Mouse (Mus musculus): ENCODE measurements around the gene Ccdc92b. TPM values are rescaled to one million over a fixed set of nuclear protein-coding genes. Genes with fewer than 3 reads are reported as not detected.

Gene Ccdc92b
- total RNA-seq, 2 experiments from 2014 or later: 2.3 to 4.0 TPM

DNA sequence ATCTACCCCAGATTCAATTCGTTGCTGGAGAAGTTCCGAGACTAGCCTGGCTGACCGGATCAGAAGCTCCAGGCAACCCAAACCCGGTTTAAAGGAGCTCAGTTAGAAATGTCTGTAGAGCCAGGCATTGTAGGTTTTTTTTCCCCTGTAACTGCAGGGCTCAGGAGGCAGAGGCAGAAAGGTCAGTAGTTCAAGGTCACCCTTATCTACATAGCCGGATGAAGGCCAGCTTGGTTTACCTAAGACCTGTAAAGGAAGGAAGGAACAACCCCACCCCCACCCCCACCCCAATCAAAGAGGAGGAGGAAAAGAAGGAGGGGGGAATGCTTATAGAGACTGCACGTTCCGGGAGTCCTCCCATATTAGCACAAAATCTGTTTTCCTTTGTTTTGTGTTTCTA lies 8.0 kb upstream of the Ccdc92b start:
- no peak for DNase-seq

GRCm38 (mm10) chr11:74613428-74613827 lies 6.0 kb upstream of the Ccdc92b start:
- DNase-seq: no peak

DNA sequence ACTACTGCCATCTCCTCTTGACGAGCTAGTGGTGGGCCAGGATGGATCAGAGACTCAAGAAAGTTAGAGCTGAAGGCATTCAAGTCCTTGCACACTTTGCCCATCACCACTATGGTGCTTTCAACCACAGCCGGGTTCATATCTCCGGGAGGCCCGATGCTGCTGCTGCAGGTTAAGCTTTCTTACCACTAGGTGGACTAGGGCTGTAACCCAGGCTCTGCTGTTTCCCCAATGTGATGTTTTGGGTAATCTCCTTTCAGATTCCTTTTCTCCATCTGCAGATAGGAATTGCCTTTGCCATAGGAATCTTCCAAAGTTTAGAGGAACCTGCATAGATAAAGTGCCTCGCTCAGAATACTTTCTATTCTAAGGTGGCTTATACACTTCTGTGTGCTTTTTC lies 3.8 kb upstream of the Ccdc92b start:
- DNase-seq: no peak

DNA sequence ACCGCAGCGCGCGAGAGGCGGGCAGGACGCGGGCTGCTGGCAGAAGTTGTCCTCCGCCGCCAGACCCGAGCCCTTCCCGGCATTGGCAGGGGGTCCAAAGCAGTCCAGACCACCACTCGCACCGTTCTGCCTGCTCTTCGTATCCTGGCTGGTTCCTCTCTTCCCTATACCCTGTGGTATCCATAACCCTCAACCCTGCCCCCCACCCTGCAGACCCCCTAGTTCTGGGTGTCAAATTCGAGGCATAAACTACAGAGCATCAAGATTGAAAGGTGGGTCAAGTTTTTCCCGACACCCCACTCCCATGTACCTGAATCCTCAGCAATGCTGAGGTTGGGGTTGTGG lies 523 bp downstream of the Ccdc92b start:
- DNase-seq: no peak

DNA sequence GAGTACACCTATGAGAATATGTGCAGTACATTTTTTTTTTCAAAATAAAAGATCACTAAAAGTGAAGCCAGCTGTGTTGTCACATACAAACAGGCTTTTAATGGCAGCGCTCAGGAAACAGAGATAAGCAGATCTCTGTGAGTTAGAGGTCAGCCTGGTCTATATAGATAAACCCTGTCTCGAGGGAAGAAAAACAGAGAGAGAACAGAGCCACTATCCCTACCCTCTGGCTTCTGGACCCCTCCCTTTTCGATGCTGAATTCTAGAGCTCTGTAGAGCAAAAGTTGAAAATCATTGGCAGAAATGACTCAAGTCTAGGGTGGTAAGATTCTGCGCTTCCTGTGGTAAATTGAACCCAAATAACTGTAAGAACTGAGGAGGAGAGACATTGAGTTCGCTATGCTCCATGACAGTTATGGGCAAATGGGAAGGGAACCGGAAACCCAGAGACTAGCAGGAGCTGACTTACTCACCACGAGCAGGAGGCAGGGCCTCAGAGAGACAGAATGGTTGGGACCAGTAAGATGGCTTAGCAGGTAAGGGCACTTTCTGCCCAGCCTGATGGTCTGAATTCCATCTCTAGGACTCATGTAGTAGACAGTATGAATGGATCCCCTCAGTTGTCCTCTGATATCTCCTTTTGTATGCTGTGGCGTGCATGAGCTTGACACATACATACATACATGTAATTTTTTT lies 2.7 kb downstream of the Ccdc92b start:
- DNase-seq: no peak

DNA sequence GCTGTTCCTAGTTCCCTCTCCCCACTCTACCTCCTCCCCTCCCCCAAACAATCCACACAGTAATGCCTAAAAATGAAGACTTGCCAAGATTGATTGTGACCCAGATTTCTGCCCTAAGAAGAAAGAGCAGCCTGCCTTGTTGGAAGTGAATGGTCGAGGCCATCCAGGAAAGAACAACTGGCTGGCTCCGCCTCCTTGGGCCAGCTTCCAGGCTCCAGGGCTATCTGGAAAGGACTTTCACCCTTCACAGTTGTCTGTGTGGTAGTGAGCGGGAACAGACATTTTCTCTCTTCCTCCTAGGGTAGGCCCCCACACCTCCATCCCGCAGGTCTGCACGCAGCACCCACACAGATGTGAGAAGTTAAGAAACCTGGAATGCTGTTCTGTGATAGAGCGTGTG lies 4.3 kb downstream of the Ccdc92b start:
- DNase-seq: peak; percentile 72

- DNase-seq: no peak
Measured at GRCm38 (mm10) chr11:74625333-74625732, 5.9 kb downstream of the Ccdc92b start.

DNA sequence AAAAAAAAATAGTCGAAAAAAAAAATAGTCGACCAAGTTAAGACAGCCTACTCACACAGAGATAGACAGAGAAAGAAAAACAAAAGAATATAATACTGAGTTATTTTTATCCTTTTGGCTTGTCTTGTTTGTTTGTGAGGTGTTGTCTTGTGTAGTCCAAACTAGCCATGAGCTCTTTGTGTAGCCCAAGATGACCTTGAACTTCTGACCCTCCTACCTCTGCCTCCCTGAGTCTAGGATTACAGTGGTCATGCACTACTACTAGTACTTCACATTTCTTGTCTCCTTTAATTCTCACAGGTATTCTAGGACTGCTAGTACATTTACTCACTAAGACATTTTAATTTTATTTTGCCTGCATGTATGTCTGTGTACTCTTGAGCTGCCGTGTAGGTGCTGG lies 8.1 kb downstream of the Ccdc92b start:
- DNase-seq: no peak

GRCm38 (mm10) chr11:74631880-74632789 lies 12.7 kb downstream of the Ccdc92b start:
- DNase-seq: no peak

- peak; percentile 75 for DNase-seq
Measured at GRCm38 (mm10) chr11:74634490-74635275, 15.3 kb downstream of the Ccdc92b start.

GRCm38 (mm10) chr11:74637486-74637885 lies 18.1 kb downstream of the Ccdc92b start:
- DNase-seq: no peak

DNA sequence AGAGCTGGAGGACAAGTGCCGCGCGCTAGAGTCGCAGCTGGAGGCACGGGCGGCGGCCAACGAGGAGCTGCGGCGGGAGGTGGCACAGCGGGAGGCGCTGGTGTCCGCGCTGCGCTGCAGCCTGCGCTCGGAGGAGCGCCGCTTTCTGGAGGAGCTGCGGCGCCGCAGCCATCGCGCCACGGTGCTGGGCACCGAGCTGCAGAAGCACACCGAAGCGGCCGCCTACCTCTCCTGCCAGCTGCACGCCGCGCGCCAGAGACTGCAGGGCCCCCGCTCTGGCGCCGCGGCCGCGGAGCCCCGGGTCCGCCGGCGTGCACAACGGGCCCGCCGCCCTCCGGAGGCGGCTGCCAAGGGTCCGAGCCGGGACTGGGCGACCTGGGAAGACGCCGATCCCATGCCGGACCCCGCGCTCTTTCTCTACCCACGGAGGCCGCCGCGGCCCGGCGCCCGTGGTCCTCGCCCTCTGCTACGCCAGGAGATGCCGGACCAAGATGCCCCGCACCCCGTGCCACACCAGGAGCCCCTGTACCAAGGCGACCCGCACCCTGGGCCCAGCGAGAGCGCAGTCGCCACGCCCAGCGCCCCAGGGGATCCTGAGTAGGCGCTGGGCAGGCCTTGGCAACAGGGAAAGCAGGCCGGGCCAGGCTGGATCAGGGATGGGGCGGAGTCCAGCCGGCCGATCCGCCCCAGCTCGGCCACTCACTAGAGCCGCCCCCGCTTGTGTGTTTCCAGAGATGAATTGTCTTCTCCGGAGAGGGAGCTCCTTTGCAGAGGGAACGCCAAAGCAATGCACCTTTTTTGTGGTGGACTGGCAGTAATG lies 18.8 kb downstream of the Ccdc92b start:
- DNase-seq: peak; percentile 90

- DNase-seq: peak; percentile 31
Measured at GRCm38 (mm10) chr11:74638791-74639411, 19.5 kb downstream of the Ccdc92b start.

DNA sequence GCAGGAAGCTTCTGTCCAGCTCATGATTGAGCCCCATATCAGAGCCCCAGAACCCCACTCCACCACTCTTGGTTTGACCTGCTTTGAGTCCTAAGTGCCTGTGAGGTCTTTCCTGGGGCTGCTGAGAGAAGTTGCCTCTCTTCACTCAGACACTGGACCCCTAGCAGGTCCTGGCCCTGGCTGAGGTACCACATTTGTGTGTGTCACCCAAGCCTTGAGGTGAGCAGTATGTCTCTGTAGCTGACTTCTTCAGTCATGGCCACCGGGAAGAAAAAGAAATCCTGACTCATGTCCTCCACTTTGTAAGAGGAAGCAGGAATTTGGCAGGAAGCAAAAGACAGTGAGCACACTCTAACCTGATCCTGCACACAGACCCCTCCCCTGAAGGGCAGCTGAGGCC lies 20.2 kb downstream of the Ccdc92b start:
- no peak for DNase-seq

GRCm38 (mm10) chr11:74647966-74648365 lies 28.6 kb downstream of the Ccdc92b start:
- no peak for DNase-seq

DNA sequence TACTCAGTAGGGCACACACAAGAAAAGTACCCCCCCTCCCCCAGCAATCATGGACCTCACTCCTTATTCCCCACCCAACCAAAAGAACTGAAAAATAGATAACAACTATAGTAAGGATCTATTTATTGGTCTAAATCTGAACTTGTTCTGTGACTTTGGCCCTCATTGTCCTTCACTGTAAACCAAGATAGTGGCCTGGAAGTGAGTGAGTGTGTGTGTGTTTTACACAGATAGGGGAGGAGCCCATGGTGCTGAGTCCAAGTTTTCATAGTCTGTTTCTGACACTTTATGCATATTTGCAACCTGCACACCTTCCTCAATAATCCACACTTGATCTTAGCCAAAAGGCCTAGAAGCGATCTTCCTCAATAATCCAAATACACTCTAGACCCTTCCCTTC lies 29.3 kb downstream of the Ccdc92b start:
- peak; percentile 25 for DNase-seq

- DNase-seq: peak; percentile 99
Measured at GRCm38 (mm10) chr11:74649095-74649646, 29.8 kb downstream of the Ccdc92b start, which contains the start of gene Cluh. TSS of gene Cluh (plus strand) at chr11:74649495.

GRCm38 (mm10) chr11:74649647-74650551 lies 30.5 kb downstream of the Ccdc92b start:
- DNase-seq: peak; percentile 77

DNA sequence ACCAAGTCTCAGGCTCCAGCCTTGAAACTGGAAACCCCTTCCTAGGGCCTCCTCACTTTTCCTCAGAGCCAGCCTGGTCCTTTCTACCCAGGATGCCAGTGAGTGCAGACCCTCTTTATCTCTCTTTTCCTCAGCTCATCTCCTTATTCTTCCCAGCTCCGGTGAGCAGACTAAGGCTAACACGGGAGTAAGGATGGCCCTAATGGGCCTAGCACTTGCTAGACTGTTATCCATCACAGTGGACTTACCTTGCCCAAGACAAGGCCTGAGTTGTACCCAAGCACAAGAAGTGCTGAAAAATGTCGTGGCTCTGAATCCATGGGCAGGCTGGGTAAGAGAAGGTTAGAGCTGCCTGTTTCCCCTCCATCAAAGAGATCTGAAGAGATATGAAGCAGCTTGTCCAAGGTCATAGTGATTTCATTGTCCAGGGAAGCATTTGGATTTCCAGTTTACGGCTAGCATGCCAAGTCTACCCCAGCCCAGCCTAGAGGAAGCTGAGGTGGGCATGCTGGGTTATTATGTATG lies 31.2 kb downstream of the Ccdc92b start:
- no peak for DNase-seq

DNA sequence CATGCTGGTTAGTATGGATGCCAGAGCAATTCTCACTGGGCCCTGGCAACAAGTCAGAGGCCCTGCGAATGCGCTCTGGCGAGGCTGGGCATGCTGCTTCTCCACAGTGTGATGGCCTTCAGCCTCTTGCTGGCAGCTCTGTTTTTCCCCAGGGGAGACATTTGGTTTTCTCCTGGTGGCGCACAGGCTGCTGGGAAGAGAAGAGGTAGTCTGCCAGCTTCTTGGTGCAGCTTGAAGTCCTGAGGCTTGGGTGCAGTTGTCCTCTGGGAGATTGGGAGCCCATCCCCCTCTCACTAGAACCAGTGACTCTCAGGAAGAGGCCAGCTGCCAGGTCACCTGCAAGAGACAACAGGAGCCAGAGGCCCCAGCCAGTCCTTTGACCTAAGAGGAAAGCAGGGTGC lies 33.4 kb downstream of the Ccdc92b start:
- peak; percentile 85 for DNase-seq

All from adrenal gland, postnatal 10 days (tissue).